In genomic region chr13:74289646-74290045, GRCm38 (mm10) we compare ENCODE assay signal across 27 mouse cellular contexts.
"Had no signal": no experiment of that assay in that cellular context is flagged by ENCODE, and none has a peak within 500 bp of the region (broad histone marks: within the 10 kb centered on the region; RNA-seq: fewer than 3 reads in every experiment).

No protein-coding gene starts in this region.

- H3K9me3 ChIP-seq: embryonic facial prominence, embryonic 10.5 days; embryonic facial prominence, embryonic 12.5 days; embryonic facial prominence, embryonic 13.5 days; embryonic facial prominence, embryonic 15.5 days; forebrain, embryonic 10.5 days; forebrain, embryonic 12.5 days; forebrain, embryonic 13.5 days; forebrain, embryonic 15.5 days had no signal

- H3K9ac ChIP-seq: embryonic facial prominence, embryonic 12.5 days; embryonic facial prominence, embryonic 13.5 days; embryonic facial prominence, embryonic 15.5 days; forebrain, embryonic 12.5 days; forebrain, embryonic 13.5 days; forebrain, embryonic 15.5 days; forebrain, postnatal 0 days had no signal

- H3K4me2 ChIP-seq: embryonic facial prominence, embryonic 12.5 days; embryonic facial prominence, embryonic 13.5 days; embryonic facial prominence, embryonic 15.5 days; forebrain, embryonic 12.5 days; forebrain, embryonic 13.5 days; forebrain, embryonic 15.5 days had no signal

- DNase-seq: cerebellum, adult 8-10 months; cerebellum, adult 9-10 months; cerebellum, adult 9-11 months; cerebellum, postnatal 10 days; cerebellum, postnatal 14 days; cerebellum, postnatal 25 days; cerebellum, postnatal 36 days; embryo, embryonic 11 days; forebrain, postnatal 0 days; gastrocnemius, adult 2 months; gastrocnemius, postnatal 10 days; gastrocnemius, postnatal 14 days; gastrocnemius, postnatal 25 days; gastrocnemius, postnatal 36 days; heart, adult 18-20 months; heart, adult 2 months had no signal

- H3K4me1 ChIP-seq: embryonic facial prominence, embryonic 12.5 days had no signal

- H3K27ac ChIP-seq: embryonic facial prominence, embryonic 10.5 days; embryonic facial prominence, embryonic 12.5 days; embryonic facial prominence, embryonic 13.5 days; embryonic facial prominence, embryonic 15.5 days; forebrain, embryonic 10.5 days; forebrain, embryonic 12.5 days; forebrain, embryonic 13.5 days; forebrain, embryonic 15.5 days; gastrocnemius, adult 2 months; heart, adult 2 months had no signal

- H3K36me3 ChIP-seq: embryonic facial prominence, embryonic 10.5 days; embryonic facial prominence, embryonic 12.5 days; embryonic facial prominence, embryonic 13.5 days; embryonic facial prominence, embryonic 15.5 days; forebrain, embryonic 10.5 days; forebrain, embryonic 12.5 days; forebrain, embryonic 15.5 days had no signal

- ATAC-seq: forebrain, embryonic 13.5 days; forebrain, embryonic 14.5 days; forebrain, embryonic 15.5 days; forebrain, embryonic 16.5 days; forebrain, postnatal 0 days had no signal

- H3K4me3 ChIP-seq: embryonic facial prominence, embryonic 10.5 days; embryonic facial prominence, embryonic 12.5 days; embryonic facial prominence, embryonic 13.5 days; embryonic facial prominence, embryonic 15.5 days; erythroblast, embryonic 14.5 days; forebrain, embryonic 10.5 days; forebrain, embryonic 12.5 days; forebrain, embryonic 13.5 days; forebrain, embryonic 15.5 days; gastrocnemius, adult 2 months; heart, adult 2 months had no signal
